Mouse (Mus musculus) kidney, embryonic 14.5 days (tissue): ENCODE results near the gene Atxn7l2. TPM values are rescaled to one million over a fixed set of nuclear protein-coding genes. Genes with fewer than 3 reads are reported as not detected.
A peak's percentile ranks its signal among the peaks of the same experiment; 100 is the strongest.

ENCODE experiments used
- ATAC-seq: fragments of 200-750 bp; cut with Nextera tagmentation; 2 replicates; pipeline ENCODE4 v1.8.0; 2017; ENCODE audit warnings: moderate number of reproducible peaks, mild to moderate bottlenecking, moderate TSS enrichment, moderate library complexity; ENCODE audit not compliant: low FRiP score, low TSS enrichment
- H3K27ac ChIP-seq: fragments of 300-500 bp; sonication (generic); 2 replicates; pipeline ENCODE4 v1.5.1; 2014; ENCODE audit warnings: low read depth, mild to moderate bottlenecking, low read length, moderate library complexity, mixed read lengths
- H3K27me3 ChIP-seq: fragments of 300-500 bp; sonication (generic); 2 replicates; pipeline ENCODE4 v1.6.1; 2014; ENCODE audit warnings: mild to moderate bottlenecking, low read length; ENCODE audit not compliant: control insufficient read depth, insufficient read depth
- H3K36me3 ChIP-seq: fragments of 300-500 bp; sonication (generic); 2 replicates; pipeline ENCODE4 v1.6.1; 2014; ENCODE audit warnings: low read length, mixed read lengths; ENCODE audit not compliant: control insufficient read depth, insufficient read depth
- H3K4me1 ChIP-seq: fragments of 300-500 bp; sonication (generic); 2 replicates; pipeline ENCODE4 v1.6.1; 2014; ENCODE audit warnings: low read length, mixed read lengths; ENCODE audit not compliant: control insufficient read depth, insufficient read depth
- H3K4me2 ChIP-seq: fragments of 300-500 bp; sonication (generic); replicated peaks from 2 replicates; pipeline ENCODE4 v1.6.1; 2014; ENCODE audit warnings: low read depth, mild to moderate bottlenecking, low read length
- H3K4me3 ChIP-seq: fragments of 300-500 bp; sonication (generic); 2 replicates; pipeline ENCODE4 v1.5.1; 2014; ENCODE audit warnings: mild to moderate bottlenecking, low read length
- H3K9ac ChIP-seq: fragments of 300-500 bp; sonication (generic); 2 replicates; pipeline ENCODE4 v1.6.1; 2014; ENCODE audit warnings: low read depth, mild to moderate bottlenecking, low read length, moderate library complexity
- H3K9me3 ChIP-seq: fragments of 300-500 bp; sonication (generic); 2 replicates; pipeline ENCODE4 v1.6.1; 2016; ENCODE audit warnings: low read length; ENCODE audit not compliant: control insufficient read depth
- WGBS: fragments of 180-500 bp; shearing (Covaris S2); extraction: QIAGEN DNeasy Blood & Tissue Kit; methylation state at CpG from one replicate; pipeline ENCODE4 v1.1.7; 2014; 5-methylcytosine and 5-hydroxymethylcytosine counted together
- polyA plus RNA-seq: library from polyadenylated mRNA; unstranded; fragments of >200 nt; fragmentation: Nextera tagmentation; extraction: Ambion mirVana; gene quantifications from 2 replicates; pipeline ENCODE4 v1.2.1, GENCODE M21; 2014

Atxn7l2 gene
- polyA plus RNA-seq, 1 experiment from 2014 or later: 21.9 TPM

DNA sequence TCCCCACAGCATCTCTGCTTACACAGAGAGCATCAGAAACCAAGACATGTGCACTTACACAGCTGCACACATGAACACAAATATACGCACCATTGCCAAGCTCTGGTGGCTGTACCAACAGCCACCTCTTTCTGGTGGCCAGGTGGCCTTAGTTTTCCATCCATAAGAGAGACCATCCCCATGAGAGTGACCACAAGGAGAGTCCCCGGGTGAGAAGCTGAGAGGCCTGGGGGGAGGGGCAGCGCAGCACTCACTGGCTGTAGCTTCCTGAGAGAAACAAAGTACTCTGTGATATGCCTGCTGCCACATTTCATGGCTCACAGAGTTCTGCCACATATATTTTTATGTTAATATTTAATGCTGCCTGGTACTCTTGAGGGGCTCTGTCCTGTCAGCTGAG lies 41.5 kb downstream of the Atxn7l2 start:
- Histone ChIP-seq H3K4me3 (no peak overlapping the region), H3K27ac (no peak overlapping the region), H3K36me3 (no peaks in the 10 kb centered on the region), H3K9me3 (no peaks in the 10 kb centered on the region), H3K9ac (no peak overlapping the region), H3K27me3 (no peaks in the 10 kb centered on the region), H3K4me2 (no peak overlapping the region), H3K4me1 (peaks cover 30% of the 10 kb centered on the region)
- 41% methylated on average over 3 of the region's 3 CpGs for WGBS
- ATAC-seq: no peak

GRCm38 (mm10) chr3:108167499-108167898 lies 43.2 kb downstream of the Atxn7l2 start:
- Histone ChIP-seq H3K4me2 (peak overlapping the region; percentile 4; the same call in 1 of the 2 replicates), H3K27ac (peak overlapping the region; percentile 76; the same call in 1 of the 2 replicates)
- 15% methylated on average over 14 of the region's 14 CpGs for WGBS

GRCm38 (mm10) chr3:108166486-108167211 lies 44.1 kb downstream of the Atxn7l2 start:
- Histone ChIP-seq H3K9me3 (no peaks in the 10 kb centered on the region), H3K9ac (no peak overlapping the region), H3K27me3 (no peaks in the 10 kb centered on the region), H3K4me3 (no peak overlapping the region), H3K36me3 (no peaks in the 10 kb centered on the region), H3K27ac (peak overlapping the region; percentile 86; the same call in 1 of the 2 replicates), H3K4me1 (peaks cover 30% of the 10 kb centered on the region), H3K4me2 (no peak overlapping the region)
- ATAC-seq: peak; percentile 76
- 5% methylated on average over 9 of the region's 11 CpGs for WGBS

More at GRCm38 (mm10) chr3:108167499-108167898, 43.2 kb downstream of the Atxn7l2 start:
- ATAC-seq: peak; percentile 54; the same call in 1 of the 2 replicates
- H3K27me3 ChIP-seq: no peaks in the 10 kb centered on the region
- H3K9ac ChIP-seq: no peak overlapping the region
- H3K4me1 ChIP-seq: peaks cover 30% of the 10 kb centered on the region
- no peak overlapping the region for H3K4me3 ChIP-seq
- H3K36me3 ChIP-seq: no peaks in the 10 kb centered on the region
- no peaks in the 10 kb centered on the region for H3K9me3 ChIP-seq

DNA sequence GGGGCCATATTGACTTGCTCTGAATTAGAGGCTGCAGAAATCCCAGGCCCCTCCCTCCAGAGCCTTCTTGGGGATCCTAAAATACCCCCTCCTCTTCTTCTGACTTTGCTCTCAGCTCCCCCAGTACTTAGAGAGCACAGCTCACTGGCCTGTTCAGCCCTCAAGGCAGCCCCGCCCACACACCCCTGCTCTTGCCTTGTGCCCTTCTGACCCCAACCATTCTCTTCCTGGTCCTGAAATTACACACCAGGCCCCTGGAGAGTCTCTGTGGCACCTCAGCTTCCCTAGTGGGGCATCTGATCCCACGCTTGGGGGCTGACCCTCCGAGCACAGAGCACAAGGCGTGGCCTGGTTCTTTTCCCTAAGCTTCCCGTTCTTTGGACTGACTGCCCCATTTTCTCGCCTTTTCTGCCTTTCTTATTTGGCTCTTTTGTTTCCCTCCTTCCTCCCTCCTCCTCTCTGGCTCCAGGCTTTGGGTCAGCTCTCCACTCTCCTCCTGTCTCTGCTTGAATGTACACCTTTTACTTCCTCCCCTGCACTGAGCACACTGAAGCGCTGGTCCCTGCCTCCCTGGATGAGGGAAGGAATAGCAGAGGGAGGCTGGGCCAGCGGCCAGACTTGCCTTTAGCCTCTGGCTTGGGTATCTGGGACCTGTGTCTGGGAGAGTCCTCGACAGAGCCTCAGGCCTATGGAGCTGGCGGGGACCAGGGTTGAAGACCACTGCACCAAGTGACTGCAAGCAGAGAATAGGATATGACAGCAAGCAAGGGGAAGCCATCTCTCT lies 45.0 kb downstream of the Atxn7l2 start:
- peak overlapping the region; percentile 86 for H3K27ac ChIP-seq
- peaks cover 30% of the 10 kb centered on the region for H3K4me1 ChIP-seq
- WGBS: 17% methylated on average over 10 of the region's 10 CpGs
- H3K4me3 ChIP-seq: no peak overlapping the region
- no peaks in the 10 kb centered on the region for H3K27me3 ChIP-seq
- peak; percentile 51 for ATAC-seq
- no peaks in the 10 kb centered on the region for H3K9me3 ChIP-seq
- no peaks in the 10 kb centered on the region for H3K36me3 ChIP-seq
- no peak overlapping the region; the same call in 1 of the 2 replicates for H3K9ac ChIP-seq
- peak overlapping the region; percentile 31; the same call in 1 of the 2 replicates for H3K4me2 ChIP-seq

GRCm38 (mm10) chr3:108164807-108165206 lies 45.9 kb downstream of the Atxn7l2 start:
- Histone ChIP-seq H3K9ac (no peak overlapping the region), H3K9me3 (no peaks in the 10 kb centered on the region), H3K4me3 (peak overlapping the region; percentile 9; the same call in 1 of the 2 replicates), H3K27ac (peak overlapping the region; percentile 38; the same call in 1 of the 2 replicates), H3K36me3 (no peaks in the 10 kb centered on the region), H3K4me2 (peak overlapping the region; percentile 31; the same call in 1 of the 2 replicates), H3K4me1 (peaks cover 30% of the 10 kb centered on the region), H3K27me3 (no peaks in the 10 kb centered on the region)
- ATAC-seq: peak; percentile 41
- WGBS: 12% methylated on average over 9 of the region's 9 CpGs

GRCm38 (mm10) chr3:108164091-108164490 lies 46.6 kb downstream of the Atxn7l2 start:
- no peak overlapping the region for H3K4me2 ChIP-seq
- 74% methylated on average over 5 of the region's 5 CpGs for WGBS
- H3K9ac ChIP-seq: no peak overlapping the region
- ATAC-seq: no peak
- no peak overlapping the region for H3K27ac ChIP-seq
- no peaks in the 10 kb centered on the region for H3K9me3 ChIP-seq
- H3K36me3 ChIP-seq: no peaks in the 10 kb centered on the region
- H3K4me3 ChIP-seq: no peak overlapping the region
- H3K27me3 ChIP-seq: no peaks in the 10 kb centered on the region
- H3K4me1 ChIP-seq: peaks cover 30% of the 10 kb centered on the region

GRCm38 (mm10) chr3:108158383-108159037 lies 52.2 kb downstream of the Atxn7l2 start:
- Histone ChIP-seq H3K36me3 (no peaks in the 10 kb centered on the region), H3K9ac (no peak overlapping the region), H3K27ac (no peak overlapping the region), H3K4me3 (no peak overlapping the region), H3K9me3 (no peaks in the 10 kb centered on the region), H3K27me3 (no peaks in the 10 kb centered on the region), H3K4me2 (no peak overlapping the region), H3K4me1 (no peaks in the 10 kb centered on the region)
- WGBS: 69% methylated on average over 9 of the region's 9 CpGs
- no peak for ATAC-seq

- no peak within 1 kb of the TSS for H3K4me3 ChIP-seq
- ATAC-seq: no peak
- H3K4me2 ChIP-seq: no peak within 1 kb of the TSS
- no peaks in the 10 kb centered on the region for H3K4me1 ChIP-seq
- no peaks in the 10 kb centered on the region for H3K27me3 ChIP-seq
- no peaks in the 10 kb centered on the region for H3K9me3 ChIP-seq
- no peak within 1 kb of the TSS for H3K27ac ChIP-seq
- WGBS: 38% methylated on average over 4 of the region's 4 CpGs
- H3K9ac ChIP-seq: no peak within 1 kb of the TSS
- H3K36me3 ChIP-seq: no peaks in the 10 kb centered on the region
Observed at GRCm38 (mm10) chr3:108154656-108155055, 56.1 kb downstream of the Atxn7l2 start, which contains the start of gene Gpr61. Gpr61 (minus strand) TSS chr3:108154882.
